Mouse (Mus musculus): ENCODE results near the gene Zyg11a. TPM values are rescaled to one million over a fixed set of nuclear protein-coding genes. Genes with fewer than 3 reads are reported as not detected.

The Zyg11a gene
- polyA plus RNA-seq, 1 experiment from 2014 or later, result 0.14 TPM

Other genes with a start within 250 kb of the Zyg11a start
- gene Slc1a7, start 249.7 kb downstream of the Zyg11a start, polyA plus RNA-seq (2015; fragmentation: Nextera tagmentation; extraction: Ambion mirVana), result 0.16 and 0.19 TPM in 2 replicates
- gene Podn, start 121.6 kb downstream of the Zyg11a start, polyA plus RNA-seq (2015; fragmentation: Nextera tagmentation; extraction: Ambion mirVana), result 1.5 and 1.8 TPM in 2 replicates
- gene Scp2, start 73.0 kb downstream of the Zyg11a start, polyA plus RNA-seq (2015; fragmentation: Nextera tagmentation; extraction: Ambion mirVana), result 326 and 342 TPM in 2 replicates
- 49.4 and 50.5 TPM in 2 replicates for gene Echdc2, start 52.6 kb downstream of the Zyg11a start, polyA plus RNA-seq (2015; fragmentation: Nextera tagmentation; extraction: Ambion mirVana)
- gene Zyg11b, start 83.0 kb upstream of the Zyg11a start, polyA plus RNA-seq (2015; fragmentation: Nextera tagmentation; extraction: Ambion mirVana), result 9.6 and 9.9 TPM in 2 replicates
- gene Coa7, start 110.1 kb upstream of the Zyg11a start, polyA plus RNA-seq (2015; fragmentation: Nextera tagmentation; extraction: Ambion mirVana), result 39.2 and 43.1 TPM in 2 replicates
- 0.55 and 1.2 TPM in 2 replicates for gene Shisal2a, start 165.3 kb upstream of the Zyg11a start, polyA plus RNA-seq (2015; fragmentation: Nextera tagmentation; extraction: Ambion mirVana)
- 89.7 and 90.6 TPM in 2 replicates for gene Gpx7, start 188.9 kb upstream of the Zyg11a start, polyA plus RNA-seq (2015; fragmentation: Nextera tagmentation; extraction: Ambion mirVana)
- gene Tut4, start 241.4 kb upstream of the Zyg11a start, polyA plus RNA-seq (2015; fragmentation: Nextera tagmentation; extraction: Ambion mirVana), result 53.9 and 57.7 TPM in 2 replicates

All from lung, embryonic 16.5 days (tissue).